Mouse (Mus musculus) cerebellum, adult 2 months (tissue): ENCODE results near the gene Tbc1d22b.

Experiments
- CTCF ChIP-seq: fragments of 200-500 bp; IDR thresholded peaks from 2 replicates; pipeline ENCODE4 v1.5.1; 2011; ENCODE audit warnings: low read depth, mild to moderate bottlenecking, control low read depth, low read length, moderate library complexity, borderline replicate concordance; ENCODE audit not compliant: insufficient read depth
- POLR2A ChIP-seq: fragments of 200-500 bp; IDR thresholded peaks from 2 replicates; pipeline ENCODE4 v1.6.1; 2011; ENCODE audit warnings: low read length, control low read depth, borderline replicate concordance; ENCODE audit not compliant: insufficient read depth

DNA sequence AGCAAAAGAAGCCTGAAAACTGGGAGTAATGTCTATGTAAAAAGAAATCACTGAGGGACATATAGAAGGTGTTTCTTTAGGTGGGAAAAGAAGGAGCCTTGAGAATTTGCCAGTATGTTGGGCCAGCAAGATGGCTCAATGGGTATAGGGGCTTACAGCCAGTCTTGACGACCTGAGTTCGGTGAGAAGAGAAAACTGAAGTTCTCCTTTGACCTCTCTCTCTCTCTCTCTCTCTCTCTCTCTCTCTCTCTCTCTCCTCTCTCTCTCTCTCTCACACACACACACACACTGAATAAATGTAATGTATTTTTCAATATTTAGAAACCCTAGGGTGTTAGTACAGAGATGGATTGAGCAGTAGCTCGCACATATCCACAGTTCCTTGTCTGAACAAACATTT lies 1.1 kb upstream of the Tbc1d22b start:
- TF ChIP-seq CTCF (no peak), POLR2A (no peak)
